Mouse (Mus musculus) forebrain, embryonic 10.5 days (tissue): ENCODE data around the gene Arl3. TPM values are rescaled to one million over a fixed set of nuclear protein-coding genes. Genes with fewer than 3 reads are reported as not detected.
"Not testable (repeated sequence)": the region's sequence is repeated elsewhere in the genome, so short reads cannot be mapped to it uniquely, and the experiment has no call there.

Experiments used
- DNase-seq: peaks from one replicate; pipeline ENCODE4 v3.0.0-alpha.2; 2017; ENCODE audit warnings: low spot score; ENCODE audit errors: extremely low spot score
- H3K27ac ChIP-seq: fragments of 300-500 bp; sonication (generic); 2 replicates; pipeline ENCODE4 v1.5.1; 2016; ENCODE audit warnings: mild to moderate bottlenecking
- H3K27me3 ChIP-seq: fragments of 300-500 bp; sonication (generic); 2 replicates; pipeline ENCODE4 v1.6.1; 2016; ENCODE audit warnings: mild to moderate bottlenecking; ENCODE audit not compliant: poor library complexity, severe bottlenecking
- H3K36me3 ChIP-seq: fragments of 300-500 bp; sonication (generic); replicated peaks from 2 replicates; pipeline ENCODE4 v1.6.1; 2016; ENCODE audit warnings: mild to moderate bottlenecking, moderate library complexity
- H3K4me1 ChIP-seq: fragments of 300-500 bp; sonication (generic); 2 replicates; pipeline ENCODE4 v1.6.1; 2016
- H3K4me3 ChIP-seq: fragments of 300-500 bp; sonication (generic); 2 replicates; pipeline ENCODE4 v1.5.1; 2016; ENCODE audit warnings: mild to moderate bottlenecking, moderate library complexity
- H3K9me3 ChIP-seq: fragments of 300-500 bp; sonication (generic); 2 replicates; pipeline ENCODE4 v1.6.1; 2016; ENCODE audit warnings: mild to moderate bottlenecking, moderate library complexity
- WGBS: fragments of 180-500 bp; shearing (Covaris S2); methylation state at CpG from one replicate; pipeline ENCODE4 v1.1.7; 2016; 5-methylcytosine and 5-hydroxymethylcytosine counted together
- polyA plus RNA-seq: library from polyadenylated mRNA; unstranded; fragments of >200 nt; fragmentation: Nextera tagmentation; extraction: Ambion mirVana; gene quantifications from 2 replicates; pipeline ENCODE4 v1.2.1, GENCODE M21; 2016

The Arl3 gene
- polyA plus RNA-seq, 1 experiment from 2014 or later, result 196 TPM

GRCm38 (mm10) chr19:46572548-46572947, 450 bp downstream of the Arl3 start:
- Histone ChIP-seq H3K27me3 (no peaks in the 10 kb centered on the region), H3K27ac (peak overlapping the region; percentile 90), H3K4me1 (peaks cover 36% of the 10 kb centered on the region), H3K9me3 (peaks cover 2% of the 10 kb centered on the region; the same call in 1 of the 2 replicates), H3K4me3 (peak overlapping the region; percentile 74), H3K36me3 (peaks cover 7% of the 10 kb centered on the region)
- WGBS, result 0% methylated on average over 17 of the region's 17 CpGs
- DNase-seq, result no peak

GRCm38 (mm10) chr19:46571878-46572244, 1.1 kb downstream of the Arl3 start:
- peaks cover 36% of the 10 kb centered on the region for H3K4me1 ChIP-seq
- DNase-seq, result no peak
- WGBS, result 23% methylated on average over 10 of the region's 10 CpGs

GRCm38 (mm10) chr19:46571211-46571877, 1.7 kb downstream of the Arl3 start:
- WGBS, result 72% methylated on average over 3 of the region's 3 CpGs
- H3K9me3 ChIP-seq, DNase-seq, H3K27ac ChIP-seq, H3K27me3 ChIP-seq: not testable (repeated sequence)
- Histone ChIP-seq H3K4me1 (peaks cover 36% of the 10 kb centered on the region), H3K4me3 (peak overlapping the region; percentile 74), H3K36me3 (peaks cover 13% of the 10 kb centered on the region)

More at GRCm38 (mm10) chr19:46571878-46572244, 1.1 kb downstream of the Arl3 start:
- peaks cover 6% of the 10 kb centered on the region; the same call in 1 of the 2 replicates for H3K9me3 ChIP-seq
- H3K27me3 ChIP-seq, result no peaks in the 10 kb centered on the region
- H3K27ac ChIP-seq, result peak overlapping the region; percentile 90; the same call in 1 of the 2 replicates
- peak overlapping the region; percentile 74 for H3K4me3 ChIP-seq
- peaks cover 13% of the 10 kb centered on the region for H3K36me3 ChIP-seq

GRCm38 (mm10) chr19:46564043-46564462, 8.9 kb downstream of the Arl3 start:
- Histone ChIP-seq H3K4me1 (peaks cover 5% of the 10 kb centered on the region; the same call in 1 of the 2 replicates), H3K27me3 (no peaks in the 10 kb centered on the region), H3K27ac (no peak overlapping the region), H3K36me3 (peaks cover 38% of the 10 kb centered on the region), H3K4me3 (no peak overlapping the region), H3K9me3 (peaks cover 6% of the 10 kb centered on the region; the same call in 1 of the 2 replicates)
- WGBS, result 86% methylated on average over 14 of the region's 14 CpGs
- no peak for DNase-seq

- Histone ChIP-seq H3K27ac (no peak overlapping the region), H3K9me3 (peaks cover 6% of the 10 kb centered on the region; the same call in 1 of the 2 replicates), H3K4me3 (no peak overlapping the region), H3K36me3 (peaks cover 38% of the 10 kb centered on the region), H3K4me1 (peaks cover 9% of the 10 kb centered on the region; the same call in 1 of the 2 replicates), H3K27me3 (no peaks in the 10 kb centered on the region)
- DNase-seq, result no peak
- WGBS, result 92% methylated on average over 4 of the region's 4 CpGs
Measured at GRCm38 (mm10) chr19:46563603-46564002, 9.4 kb downstream of the Arl3 start.

GRCm38 (mm10) chr19:46562581-46563515, 10.2 kb downstream of the Arl3 start:
- no peak for DNase-seq
- WGBS, result 92% methylated on average over 14 of the region's 14 CpGs

GRCm38 (mm10) chr19:46562132-46562531, 10.9 kb downstream of the Arl3 start:
- H3K27ac ChIP-seq, result no peak overlapping the region
- no peak overlapping the region for H3K4me3 ChIP-seq
- H3K27me3 ChIP-seq, result no peaks in the 10 kb centered on the region
- H3K9me3 ChIP-seq, result no peaks in the 10 kb centered on the region
- peaks cover 37% of the 10 kb centered on the region for H3K36me3 ChIP-seq
- WGBS, result 36% methylated on average over 1 of the region's 1 CpGs
- peak; percentile 26 for DNase-seq
- peaks cover 12% of the 10 kb centered on the region; the same call in 1 of the 2 replicates for H3K4me1 ChIP-seq

More at GRCm38 (mm10) chr19:46562581-46563515, 10.2 kb downstream of the Arl3 start:
- peaks cover 12% of the 10 kb centered on the region; the same call in 1 of the 2 replicates for H3K4me1 ChIP-seq
- H3K27me3 ChIP-seq, result no peaks in the 10 kb centered on the region
- H3K4me3 ChIP-seq, result no peak overlapping the region
- no peak overlapping the region for H3K27ac ChIP-seq
- H3K36me3 ChIP-seq, result peaks cover 37% of the 10 kb centered on the region
- peaks cover 6% of the 10 kb centered on the region; the same call in 1 of the 2 replicates for H3K9me3 ChIP-seq

- 63% methylated on average over 12 of the region's 12 CpGs for WGBS
- H3K4me3 ChIP-seq, result no peak overlapping the region
- H3K27me3 ChIP-seq, result no peaks in the 10 kb centered on the region
- no peak overlapping the region for H3K27ac ChIP-seq
- no peaks in the 10 kb centered on the region for H3K9me3 ChIP-seq
- no peak for DNase-seq
- peaks cover 58% of the 10 kb centered on the region for H3K36me3 ChIP-seq
- H3K4me1 ChIP-seq, result peaks cover 12% of the 10 kb centered on the region; the same call in 1 of the 2 replicates
Measured at GRCm38 (mm10) chr19:46558631-46559030, 14.4 kb downstream of the Arl3 start.

- Histone ChIP-seq H3K27me3 (no peaks in the 10 kb centered on the region), H3K27ac (no peak overlapping the region), H3K9me3 (no peaks in the 10 kb centered on the region), H3K4me1 (peaks cover 12% of the 10 kb centered on the region; the same call in 1 of the 2 replicates), H3K4me3 (no peak overlapping the region), H3K36me3 (peaks cover 63% of the 10 kb centered on the region)
- WGBS, result 75% methylated on average over 8 of the region's 8 CpGs
- no peak for DNase-seq
Measured at GRCm38 (mm10) chr19:46558009-46558408, 15.0 kb downstream of the Arl3 start.

- no peak for DNase-seq
- Histone ChIP-seq H3K4me3 (no peak overlapping the region), H3K9me3 (no peaks in the 10 kb centered on the region), H3K4me1 (peaks cover 2% of the 10 kb centered on the region; the same call in 1 of the 2 replicates), H3K27me3 (no peaks in the 10 kb centered on the region), H3K27ac (no peak overlapping the region), H3K36me3 (peaks cover 87% of the 10 kb centered on the region)
- 83% methylated on average over 11 of the region's 11 CpGs for WGBS
Measured at GRCm38 (mm10) chr19:46553541-46553955, 19.4 kb downstream of the Arl3 start.

- 0 out of 2 replicates have a peak, but pooled peaks cover 4% of the 10 kb centered on the region for H3K4me1 ChIP-seq
- WGBS, result 85% methylated on average over 4 of the region's 4 CpGs
- H3K36me3 ChIP-seq, result peaks cover 88% of the 10 kb centered on the region
- no peak overlapping the region for H3K27ac ChIP-seq
- H3K9me3 ChIP-seq, result no peaks in the 10 kb centered on the region
- no peaks in the 10 kb centered on the region for H3K27me3 ChIP-seq
- DNase-seq, result no peak
- no peak overlapping the region for H3K4me3 ChIP-seq
Measured at GRCm38 (mm10) chr19:46552496-46552895, 20.5 kb downstream of the Arl3 start.

- Histone ChIP-seq H3K9me3 (no peaks in the 10 kb centered on the region), H3K4me3 (no peak overlapping the region), H3K27ac (no peak overlapping the region), H3K27me3 (no peaks in the 10 kb centered on the region), H3K36me3 (peaks cover 79% of the 10 kb centered on the region), H3K4me1 (0 out of 2 replicates have a peak, but pooled peaks cover 4% of the 10 kb centered on the region)
- no peak for DNase-seq
- 87% methylated on average over 4 of the region's 4 CpGs for WGBS
Measured at GRCm38 (mm10) chr19:46550385-46550784, 22.6 kb downstream of the Arl3 start.
